Mouse (Mus musculus) naive thymus-derived CD4-positive, alpha-beta T cell, adult 2 months (primary cell): Measurements from ENCODE around the gene Nynrin.
A peak's percentile ranks its signal among the peaks of the same experiment; 100 is the strongest.

Experiments used
- DNase-seq: peaks from one replicate; pipeline ENCODE4 v3.0.0-alpha.2; 2011; ENCODE audit warnings: low read depth

Nynrin gene

GRCm38 (mm10) chr14:55853621-55854285 is at the start of gene Nynrin:
Gene Nynrin, plus strand, starts transcription at chr14:55854010.
- DNase-seq, result no peak

GRCm38 (mm10) chr14:55814885-55815284 is 38.9 kb upstream of the Nynrin start:
- no peak for DNase-seq

DNA sequence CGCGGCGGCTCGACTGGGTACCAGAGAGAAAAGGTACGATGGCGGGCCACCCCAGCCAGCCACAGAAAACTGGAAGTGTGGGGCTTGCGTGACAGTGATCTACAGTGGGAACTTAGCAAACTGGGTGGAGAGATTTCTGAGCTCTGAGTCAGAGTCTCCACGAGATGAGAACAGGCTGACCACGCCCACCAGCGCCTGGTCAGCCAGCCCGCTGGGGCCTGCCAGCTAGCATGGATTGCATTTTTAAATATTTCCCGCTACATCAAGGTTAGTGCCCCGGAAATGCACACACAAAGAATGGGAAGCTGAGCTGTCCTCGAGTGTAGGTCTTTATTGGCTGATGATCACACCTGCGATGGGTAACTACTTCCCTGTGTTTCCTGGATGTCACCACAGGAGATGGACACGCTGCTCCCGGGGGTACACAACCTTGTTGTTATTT is 38.5 kb upstream of the Nynrin start:
- no peak for DNase-seq

GRCm38 (mm10) chr14:55819845-55820405 is 33.9 kb upstream of the Nynrin start:
- no peak for DNase-seq

DNA sequence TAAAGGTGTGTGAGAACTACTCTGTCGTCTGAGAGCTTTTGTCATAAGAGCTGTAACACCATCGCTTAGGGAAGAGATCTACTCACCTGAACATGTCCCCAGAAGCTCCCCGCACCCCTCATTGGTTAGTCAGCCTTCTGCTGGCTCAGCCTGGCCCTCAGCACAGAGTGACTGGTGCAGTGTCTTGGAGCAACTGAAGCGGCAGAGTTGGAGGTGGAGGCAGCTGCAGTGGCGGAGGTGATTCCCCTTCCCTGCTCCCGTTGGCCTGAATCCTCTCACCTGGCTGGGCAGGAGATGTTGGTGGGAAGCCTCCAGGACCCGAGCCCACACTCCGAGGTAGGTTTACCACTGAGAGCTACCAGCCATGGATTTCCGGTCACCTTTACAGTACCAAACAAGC is 33.2 kb upstream of the Nynrin start:
- no peak for DNase-seq

DNA sequence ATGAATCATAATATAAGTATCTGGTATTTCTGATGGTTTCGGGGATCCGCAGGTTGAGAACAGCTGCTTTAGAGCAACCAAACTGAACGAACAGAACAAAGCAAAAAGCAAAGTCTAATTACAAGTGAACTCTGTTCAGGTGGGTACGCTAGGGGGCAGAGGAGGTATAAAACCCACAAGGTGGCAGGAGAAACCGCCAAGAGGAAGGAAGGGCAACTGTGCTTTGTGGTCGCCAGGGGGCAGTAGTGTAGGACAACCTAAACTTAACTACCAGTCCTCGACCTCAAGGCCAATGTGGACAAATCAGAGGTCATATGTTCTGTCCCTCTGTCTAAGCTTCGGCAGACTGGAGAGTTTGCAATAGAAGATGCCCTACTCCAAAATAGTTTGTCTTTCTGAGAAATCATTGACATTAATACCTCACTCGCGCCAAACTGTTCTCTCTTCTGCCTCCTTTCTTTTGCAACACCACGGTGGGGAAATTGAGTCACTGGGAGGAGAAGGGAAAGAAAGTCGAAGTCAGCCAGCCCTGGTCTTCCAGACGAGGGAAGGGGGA is 31.3 kb upstream of the Nynrin start:
- DNase-seq, result peak; percentile 88

GRCm38 (mm10) chr14:55822991-55823762 is 30.6 kb upstream of the Nynrin start, which contains the start of gene Nfatc4:
Gene Nfatc4, plus strand, starts transcription at chr14:55823144.
- peak; percentile 44 for DNase-seq

DNA sequence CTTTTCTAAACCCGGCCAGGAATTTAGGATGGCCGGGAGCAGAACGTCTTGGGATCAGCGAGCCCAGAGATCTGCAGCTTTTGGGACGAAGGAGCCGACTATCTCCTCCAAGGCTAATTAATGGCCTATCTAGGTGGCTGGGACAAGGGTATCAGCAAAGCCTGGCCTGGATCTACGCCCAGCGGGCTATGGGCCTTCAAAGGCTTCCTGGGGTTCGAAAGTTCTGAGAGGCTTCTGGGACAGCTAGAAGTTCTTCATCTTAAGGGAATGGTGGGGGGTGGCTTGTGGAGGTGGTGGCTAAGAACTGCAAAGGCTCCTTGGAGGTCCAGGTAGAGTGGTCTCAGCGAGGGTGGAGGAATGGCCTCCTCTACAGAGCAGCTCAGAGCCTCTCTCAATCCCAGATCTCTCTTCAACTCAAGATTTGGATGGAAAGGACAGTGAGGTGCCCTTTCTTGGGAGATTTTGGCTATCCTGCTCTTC is 29.8 kb upstream of the Nynrin start:
- peak; percentile 18 for DNase-seq

GRCm38 (mm10) chr14:55824481-55825215 is 29.2 kb upstream of the Nynrin start:
- no peak for DNase-seq

DNA sequence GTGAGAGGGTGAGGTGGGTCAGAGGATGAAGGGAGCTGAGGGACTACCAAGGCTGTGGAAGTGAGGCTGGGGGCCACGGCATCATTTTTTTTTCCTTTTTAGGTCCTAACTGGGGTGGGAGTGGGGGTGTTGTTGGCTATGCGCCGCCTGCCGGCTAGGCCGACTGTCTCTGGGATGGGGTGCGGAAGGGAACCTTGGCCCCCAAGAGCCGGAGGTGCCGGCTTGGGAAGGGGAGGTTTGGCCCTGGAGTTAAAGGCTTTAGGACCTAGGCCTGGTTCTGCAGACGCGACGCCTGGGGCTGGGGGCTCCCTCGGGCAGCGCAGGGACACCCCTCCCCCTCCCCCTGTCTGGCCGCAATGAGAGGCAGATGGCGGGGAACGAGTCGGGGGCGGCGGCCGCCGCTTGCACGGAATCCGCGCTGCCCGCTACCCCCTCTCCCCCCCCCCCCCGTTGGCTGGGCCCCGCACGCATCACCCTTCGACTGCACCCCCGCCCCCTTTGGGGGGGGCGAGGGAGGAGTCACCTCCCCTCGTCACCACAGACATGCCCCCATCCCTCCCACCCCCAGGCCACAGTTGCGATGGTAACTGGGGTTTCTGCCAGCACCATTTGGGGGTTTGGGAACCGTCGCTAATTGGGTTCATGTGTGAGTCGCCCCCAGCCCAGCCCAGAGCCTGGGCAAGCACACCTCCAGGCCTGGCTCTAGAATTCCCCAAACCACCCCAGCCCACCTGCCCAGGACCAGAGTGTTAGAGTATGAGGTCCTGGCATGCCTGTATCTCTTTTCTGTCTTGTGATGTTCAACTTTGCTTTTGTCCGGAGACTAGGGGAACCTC is 28.4 kb upstream of the Nynrin start:
- peak; percentile 31 for DNase-seq

- no peak for DNase-seq
These were observed 27.7 kb upstream of the Nynrin start for GRCm38 (mm10) chr14:55826142-55826541.

DNA sequence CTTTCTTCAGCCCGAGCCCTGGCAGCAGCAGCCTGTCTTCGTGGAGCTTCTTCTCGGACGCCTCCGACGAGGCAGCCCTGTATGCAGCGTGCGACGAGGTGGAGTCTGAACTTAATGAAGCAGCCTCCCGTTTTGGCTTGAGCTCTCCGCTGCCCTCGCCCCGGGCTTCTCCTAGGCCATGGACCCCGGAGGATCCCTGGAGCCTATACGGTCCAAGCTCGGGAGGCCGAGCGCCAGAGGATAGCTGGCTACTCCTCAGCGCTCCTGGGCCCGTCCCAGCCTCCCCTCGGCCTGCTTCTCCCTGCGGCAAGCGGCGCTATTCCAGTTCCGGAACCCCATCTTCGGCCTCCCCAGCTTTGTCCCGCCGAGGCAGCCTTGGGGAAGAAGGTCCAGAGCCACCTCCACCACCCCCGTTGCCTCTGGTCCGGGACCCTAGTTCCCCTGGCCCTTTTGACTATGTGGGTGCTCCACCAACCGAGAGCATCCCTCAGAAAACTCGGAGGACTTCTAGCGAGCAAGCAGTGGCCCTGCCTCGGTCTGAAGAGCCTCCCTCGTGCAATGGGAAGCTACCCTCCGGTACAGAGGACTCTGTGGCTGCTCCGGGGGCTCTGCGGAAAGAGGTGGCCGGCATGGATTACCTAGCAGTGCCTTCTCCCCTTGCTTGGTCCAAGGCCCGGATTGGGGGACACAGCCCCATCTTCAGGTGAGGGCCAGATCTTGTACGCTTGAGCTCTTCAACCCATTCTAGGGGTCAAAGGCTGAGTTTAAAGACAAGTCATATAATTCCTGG is 27.1 kb upstream of the Nynrin start:
- DNase-seq, result no peak

DNA sequence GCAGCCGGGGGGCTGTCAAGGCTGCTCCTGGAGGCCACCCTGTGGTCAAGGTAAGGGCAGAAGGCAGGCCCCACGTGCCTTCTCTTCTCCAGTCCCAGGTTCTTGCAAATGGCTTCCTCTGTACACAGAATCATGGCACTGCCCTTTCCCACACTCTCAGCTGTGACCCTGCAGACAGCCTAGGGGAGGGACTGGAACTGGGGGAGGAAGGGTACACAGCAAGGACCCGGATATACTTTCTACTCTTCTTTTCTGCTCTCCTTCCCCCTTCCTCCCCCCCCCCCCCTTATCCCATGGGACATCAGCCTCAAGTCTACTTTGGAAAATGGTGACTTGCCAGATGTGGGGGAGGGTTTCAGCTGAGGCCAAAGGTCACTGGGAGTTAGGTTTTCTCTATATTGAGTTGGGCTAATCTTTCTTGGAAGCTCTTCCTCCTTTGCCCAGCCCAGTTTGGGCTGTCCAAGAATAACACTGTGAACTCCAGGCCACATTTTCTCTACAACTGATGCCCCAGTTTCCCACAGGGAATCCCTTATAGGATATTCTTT is 25.0 kb upstream of the Nynrin start:
- DNase-seq, result no peak

- no peak for DNase-seq
These were observed 24.0 kb upstream of the Nynrin start for GRCm38 (mm10) chr14:55829854-55830253.

GRCm38 (mm10) chr14:55830331-55830730 is 23.5 kb upstream of the Nynrin start:
- DNase-seq, result no peak

DNA sequence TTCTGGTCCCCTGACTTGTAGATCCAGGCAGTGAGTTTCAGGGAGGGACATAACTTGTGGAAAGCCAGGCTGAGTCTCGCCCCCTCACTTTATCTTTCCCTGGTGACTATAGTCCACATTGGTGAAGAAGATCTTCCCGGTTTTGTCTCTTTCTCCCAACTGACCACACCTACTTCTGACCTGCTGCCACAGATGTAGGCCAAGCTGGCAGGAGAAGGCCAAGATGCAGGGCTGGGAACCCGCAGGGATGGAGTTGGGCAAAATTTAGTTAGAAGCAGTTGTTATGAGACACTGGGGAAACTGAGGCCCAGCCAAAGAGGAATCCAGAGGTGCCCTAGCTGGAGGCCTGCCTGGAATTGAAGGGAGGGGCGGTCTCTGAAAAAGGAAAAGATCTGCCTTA is 20.7 kb upstream of the Nynrin start:
- DNase-seq, result no peak

GRCm38 (mm10) chr14:55834808-55835533 is 18.8 kb upstream of the Nynrin start:
- DNase-seq, result no peak

DNA sequence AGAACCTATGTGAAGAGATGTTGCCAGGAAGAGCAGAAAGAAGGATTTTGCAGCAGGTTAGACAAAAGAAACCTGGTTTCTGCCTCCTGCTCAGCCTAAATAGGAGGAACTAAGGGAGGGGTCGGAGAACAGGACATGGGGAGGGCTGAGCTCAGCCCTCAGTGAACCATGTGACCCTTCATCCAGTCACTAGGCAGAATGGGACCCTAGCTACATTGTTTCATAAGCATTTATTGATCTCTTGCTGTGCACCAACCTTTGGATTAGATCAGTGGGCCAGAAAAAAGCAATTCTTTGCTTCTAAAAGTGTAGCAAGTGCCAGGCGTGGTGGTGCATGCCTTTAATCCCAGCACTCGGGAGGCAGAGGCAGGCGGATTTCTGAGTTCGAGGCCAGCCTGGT is 15.5 kb upstream of the Nynrin start:
- DNase-seq, result no peak

DNA sequence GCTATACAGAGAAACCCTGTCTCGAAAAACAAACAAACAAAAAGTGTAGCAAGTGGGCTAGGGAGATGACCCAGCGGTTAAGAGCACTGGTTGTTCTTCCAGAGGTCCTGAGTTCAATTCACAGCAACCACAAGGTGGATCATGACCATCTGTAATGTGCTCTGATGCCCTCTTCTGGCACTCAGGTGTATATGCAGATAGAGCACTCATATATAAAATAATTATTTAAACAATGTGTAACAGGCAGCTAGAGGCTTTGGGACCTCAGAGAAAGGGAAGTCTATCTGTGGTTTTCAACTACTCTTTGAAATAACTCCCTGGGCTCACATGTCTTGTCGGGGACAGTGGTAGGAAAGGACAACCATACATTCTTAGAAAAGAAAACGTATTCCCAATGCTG is 15.1 kb upstream of the Nynrin start:
- no peak for DNase-seq
